Mouse (Mus musculus): ENCODE measurements around the gene Sfxn3. TPM values are rescaled to one million over a fixed set of nuclear protein-coding genes. Genes with fewer than 3 reads are reported as not detected.

Gene Sfxn3
- polyA plus RNA-seq, 1 experiment = 90.5 TPM

GRCm38 (mm10) chr19:45080711-45081110 is 33.4 kb downstream of the Sfxn3 start:
- TF ChIP-seq CTCF (IDR thresholded peaks at IDR 0.05; ENCODE audit: borderline replicate concordance, insufficient read depth, low read depth, low read length) = no peak
- TF ChIP-seq POLR2A (IDR thresholded peaks at IDR 0.05; ENCODE audit: borderline replicate concordance, insufficient read depth, low read length) = no peak
- DNase-seq = peak; percentile 37 to 57
- Histone ChIP-seq H3K4me3 (replicated peaks; ENCODE audit: insufficient read depth, low read depth, low read length) (peak overlapping the region; percentile 48), H3K27me3 (ENCODE audit: control insufficient read depth, insufficient read depth, low read length) (no peaks in the 10 kb centered on the region), H3K4me1 (ENCODE audit: control insufficient read depth, insufficient read depth, low read length) (peaks cover 12% of the 10 kb centered on the region; the same call in 1 of the 2 replicates), H3K27ac (ENCODE audit: insufficient read depth, low read length) (peak overlapping the region; percentile 81)
- WGBS = 4% methylated on average over 17 of the region's 17 CpGs

GRCm38 (mm10) chr19:45081279-45081678 is 34.0 kb downstream of the Sfxn3 start:
- WGBS = 4% methylated on average over 5 of the region's 5 CpGs
- no peaks in the 10 kb centered on the region for H3K27me3 ChIP-seq (ENCODE audit: control insufficient read depth, insufficient read depth, low read length)
- peak overlapping the region; percentile 81 for H3K27ac ChIP-seq (ENCODE audit: insufficient read depth, low read length)
- TF ChIP-seq POLR2A (IDR thresholded peaks at IDR 0.05; ENCODE audit: borderline replicate concordance, insufficient read depth, low read length) (no peak), CTCF (IDR thresholded peaks at IDR 0.05; ENCODE audit: borderline replicate concordance, insufficient read depth, low read depth, low read length) (peak; percentile 90)
- H3K4me3 ChIP-seq (replicated peaks; ENCODE audit: insufficient read depth, low read depth, low read length) = peak overlapping the region; percentile 48
- H3K4me1 ChIP-seq (ENCODE audit: control insufficient read depth, insufficient read depth, low read length) = peaks cover 9% of the 10 kb centered on the region; the same call in 1 of the 2 replicates
- DNase-seq = peak; percentile 66 to 85

- no peak for TF ChIP-seq POLR2A (IDR thresholded peaks at IDR 0.05; ENCODE audit: borderline replicate concordance, insufficient read depth, low read length)
- TF ChIP-seq CTCF (IDR thresholded peaks at IDR 0.05; ENCODE audit: borderline replicate concordance, insufficient read depth, low read depth, low read length) = peak; percentile 37; the same call in 1 of the 2 replicates
- DNase-seq = peak; percentile 33 to 40
- Histone ChIP-seq H3K27ac (ENCODE audit: insufficient read depth, low read length) (no peak overlapping the region), H3K4me1 (ENCODE audit: control insufficient read depth, insufficient read depth, low read length) (peaks cover 9% of the 10 kb centered on the region; the same call in 1 of the 2 replicates), H3K27me3 (ENCODE audit: control insufficient read depth, insufficient read depth, low read length) (no peaks in the 10 kb centered on the region), H3K4me3 (replicated peaks; ENCODE audit: insufficient read depth, low read depth, low read length) (no peak overlapping the region)
- 25% methylated on average over 11 of the region's 11 CpGs for WGBS
Measured at GRCm38 (mm10) chr19:45081841-45082550, 34.7 kb downstream of the Sfxn3 start.

- DNase-seq = no peak
- H3K27me3 ChIP-seq (ENCODE audit: control insufficient read depth, insufficient read depth, low read length) = no peaks in the 10 kb centered on the region
- no peak for TF ChIP-seq POLR2A (IDR thresholded peaks at IDR 0.05; ENCODE audit: borderline replicate concordance, insufficient read depth, low read length)
- TF ChIP-seq CTCF (IDR thresholded peaks at IDR 0.05; ENCODE audit: borderline replicate concordance, insufficient read depth, low read depth, low read length) = no peak
- no peak overlapping the region for H3K4me3 ChIP-seq (replicated peaks; ENCODE audit: insufficient read depth, low read depth, low read length)
- no peaks in the 10 kb centered on the region for H3K4me1 ChIP-seq (ENCODE audit: control insufficient read depth, insufficient read depth, low read length)
- no peak overlapping the region for H3K27ac ChIP-seq (ENCODE audit: insufficient read depth, low read length)
- WGBS = 40% methylated on average over 11 of the region's 11 CpGs
Measured at GRCm38 (mm10) chr19:45097868-45098267, 50.6 kb downstream of the Sfxn3 start.

- TF ChIP-seq CTCF (IDR thresholded peaks at IDR 0.05; ENCODE audit: borderline replicate concordance, insufficient read depth, low read depth, low read length) (no peak), POLR2A (IDR thresholded peaks at IDR 0.05; ENCODE audit: borderline replicate concordance, insufficient read depth, low read length) (no peak)
- 70% methylated on average over 8 of the region's 8 CpGs for WGBS
- Histone ChIP-seq H3K4me3 (replicated peaks; ENCODE audit: insufficient read depth, low read depth, low read length) (no peak overlapping the region), H3K27ac (ENCODE audit: insufficient read depth, low read length) (no peak overlapping the region), H3K4me1 (ENCODE audit: control insufficient read depth, insufficient read depth, low read length) (no peaks in the 10 kb centered on the region), H3K27me3 (ENCODE audit: control insufficient read depth, insufficient read depth, low read length) (no peaks in the 10 kb centered on the region)
- DNase-seq = no peak
Measured at GRCm38 (mm10) chr19:45100486-45101270, 53.4 kb downstream of the Sfxn3 start.

GRCm38 (mm10) chr19:45105591-45105990 is 58.3 kb downstream of the Sfxn3 start:
- WGBS = 75% methylated on average over 1 of the region's 1 CpGs
- TF ChIP-seq POLR2A (IDR thresholded peaks at IDR 0.05; ENCODE audit: borderline replicate concordance, insufficient read depth, low read length) = no peak
- no peak for TF ChIP-seq CTCF (IDR thresholded peaks at IDR 0.05; ENCODE audit: borderline replicate concordance, insufficient read depth, low read depth, low read length)
- peaks cover 5% of the 10 kb centered on the region; the same call in 1 of the 2 replicates for H3K4me1 ChIP-seq (ENCODE audit: control insufficient read depth, insufficient read depth, low read length)
- DNase-seq = no peak
- H3K27me3 ChIP-seq (ENCODE audit: control insufficient read depth, insufficient read depth, low read length) = no peaks in the 10 kb centered on the region
- H3K27ac ChIP-seq (ENCODE audit: insufficient read depth, low read length) = no peak overlapping the region
- no peak overlapping the region for H3K4me3 ChIP-seq (replicated peaks; ENCODE audit: insufficient read depth, low read depth, low read length)

Other genes with a start within 250 kb of the Sfxn3 start
- gene Slf2, start 116.4 kb upstream of the Sfxn3 start, polyA plus RNA-seq (2012; rRNA removed) = 36.4 and 43.8 TPM in 2 replicates
- gene Sema4g, start 58.4 kb upstream of the Sfxn3 start, polyA plus RNA-seq (2012; rRNA removed) = 90.3 and 101 TPM in 2 replicates
- 11.2 and 11.7 TPM in 2 replicates for gene Twnk, start 41.8 kb upstream of the Sfxn3 start, polyA plus RNA-seq (2012; rRNA removed)
- gene Mrpl43, start 41.1 kb upstream of the Sfxn3 start, polyA plus RNA-seq (2012; rRNA removed) = 86.7 and 88.3 TPM in 2 replicates
- gene Lzts2, start 33.1 kb upstream of the Sfxn3 start, polyA plus RNA-seq (2012; rRNA removed) = 54.1 and 56.3 TPM in 2 replicates
- 7.6 and 9.1 TPM in 2 replicates for gene Pdzd7, start 1.8 kb upstream of the Sfxn3 start, polyA plus RNA-seq (2012; rRNA removed)
- gene Kazald1, start 27.7 kb downstream of the Sfxn3 start, polyA plus RNA-seq (2012; rRNA removed) = 13.4 and 15.0 TPM in 2 replicates
- 0.21 and 1.4 TPM in 2 replicates for gene Tlx1, start 103.2 kb downstream of the Sfxn3 start, polyA plus RNA-seq (2012; rRNA removed)
- 5.4 and 6.0 TPM in 2 replicates for gene Lbx1, start 188.3 kb downstream of the Sfxn3 start, polyA plus RNA-seq (2012; rRNA removed)